Mouse (Mus musculus) MEL (cell line): ENCODE results near the gene Daam2. TPM values are rescaled to one million over a fixed set of nuclear protein-coding genes. Genes with fewer than 3 reads are reported as not detected.

Experiments
- DNase-seq: peaks from one replicate; pipeline ENCODE4 v3.0.0; 2011; ENCODE audit warnings: low read depth, low spot score
- H3K27ac ChIP-seq: 2 replicates; pipeline ENCODE4 v1.5.1; 2012; ENCODE audit warnings: low read depth, mild to moderate bottlenecking, control low read depth, low read length, moderate library complexity; ENCODE audit not compliant: control insufficient read depth
- H3K27me3 ChIP-seq, 2 experiments: fragments of 150-350 bp in 1 of 2; sonication (generic) in 1 of 2; 2 replicates each; pipeline ENCODE4 v1.6.1; 2012; ENCODE audit warnings: low read length in 2 of 2, mild to moderate bottlenecking in 2 of 2, improper control_type of control experiment in 1 of 2, moderate library complexity in 1 of 2; ENCODE audit not compliant: insufficient read depth in 2 of 2, control insufficient read depth in 1 of 2
- H3K36me3 ChIP-seq, 2 experiments: 2 replicates each; pipeline ENCODE4 v1.6.1; 2012 to 2014; ENCODE audit warnings: low read length in 2 of 2, improper control_type of control experiment in 1 of 2, inconsistent platforms in 1 of 2, mild to moderate bottlenecking in 1 of 2; ENCODE audit not compliant: insufficient read depth in 2 of 2, control insufficient read depth in 1 of 2
- H3K4me1 ChIP-seq, 2 experiments: fragments of 150-350 bp in 1 of 2; sonication (generic) in 1 of 2; 2 replicates each; pipeline ENCODE4 v1.6.1; 2012; ENCODE audit warnings: low read length in 2 of 2, improper control_type of control experiment in 1 of 2, mild to moderate bottlenecking in 1 of 2; ENCODE audit not compliant: insufficient read depth in 2 of 2, control insufficient read depth in 1 of 2
- H3K4me3 ChIP-seq, 2 experiments: fragments of 150-350 bp in 1 of 2; sonication (generic) in 1 of 2; 2 replicates each; pipeline ENCODE4 v1.5.1; 2012; ENCODE audit warnings: low read depth in 2 of 2, low read length in 2 of 2, mild to moderate bottlenecking in 2 of 2, moderate library complexity in 2 of 2, control low read depth in 1 of 2, improper control_type of control experiment in 1 of 2; ENCODE audit not compliant: control insufficient read depth in 1 of 2, insufficient read depth in 1 of 2
- H3K79me2 ChIP-seq: 2 replicates; pipeline ENCODE4 v1.6.1; 2012; ENCODE audit warnings: mild to moderate bottlenecking, low read length, moderate library complexity; ENCODE audit not compliant: control insufficient read depth, poor library complexity, insufficient read depth
- H3K9ac ChIP-seq: 2 replicates; pipeline ENCODE4 v1.6.1; 2012; ENCODE audit warnings: low read depth, mild to moderate bottlenecking, control low read depth, low read length, moderate library complexity; ENCODE audit not compliant: control insufficient read depth, poor library complexity, severe bottlenecking
- H3K9me3 ChIP-seq: fragments of 150-350 bp; sonication (generic); replicated peaks from 2 replicates; pipeline ENCODE4 v1.6.1; 2012; ENCODE audit warnings: mild to moderate bottlenecking, low read length, improper control_type of control experiment, moderate library complexity; ENCODE audit not compliant: insufficient read depth
- E2F4 ChIP-seq: IDR thresholded peaks from 2 replicates; pipeline ENCODE4 v1.6.1; 2011; ENCODE audit warnings: low read depth, low read length, improper control_type of control experiment, borderline replicate concordance
- ELF1 ChIP-seq: IDR thresholded peaks from 2 replicates; pipeline ENCODE4 v1.6.1; 2014; ENCODE audit warnings: low read depth, mild to moderate bottlenecking, inconsistent platforms, low read length, improper control_type of control experiment, moderate library complexity
- EP300 ChIP-seq, 2 experiments: IDR thresholded peaks; 2 replicates each; pipeline ENCODE4 v1.6.1; 2011; ENCODE audit warnings: improper control_type of control experiment in 2 of 2, low read length in 2 of 2, low read depth in 1 of 2, mild to moderate bottlenecking in 1 of 2
- ETS1 ChIP-seq: IDR thresholded peaks from 2 replicates; pipeline ENCODE4 v1.6.1; 2012; ENCODE audit warnings: low read depth, mild to moderate bottlenecking, inconsistent platforms, low read length, improper control_type of control experiment, moderate library complexity
- GATA1 ChIP-seq: IDR thresholded peaks from 2 replicates; pipeline ENCODE4 v1.6.1; 2011; ENCODE audit warnings: low read depth, low read length, improper control_type of control experiment
- HCFC1 ChIP-seq: IDR thresholded peaks from 2 replicates; pipeline ENCODE4 v1.6.1; 2012; ENCODE audit warnings: low read depth, mild to moderate bottlenecking, inconsistent platforms, low read length, improper control_type of control experiment, moderate library complexity
- JUND ChIP-seq: IDR thresholded peaks from 2 replicates; pipeline ENCODE4 v1.6.1; 2011; ENCODE audit warnings: low read depth, mild to moderate bottlenecking, improper control_type of control experiment, low read length
- MAFK ChIP-seq: IDR thresholded peaks from 2 replicates; pipeline ENCODE4 v1.6.1; 2011; ENCODE audit warnings: low read depth, mild to moderate bottlenecking, low read length, improper control_type of control experiment, borderline replicate concordance
- MAZ ChIP-seq: IDR thresholded peaks from 2 replicates; pipeline ENCODE4 v1.6.1; 2012; ENCODE audit warnings: low read depth, mild to moderate bottlenecking, inconsistent platforms, low read length, improper control_type of control experiment
- MEF2A ChIP-seq: IDR thresholded peaks from 2 replicates; pipeline ENCODE4 v1.6.1; 2014; ENCODE audit warnings: low read depth, mild to moderate bottlenecking, inconsistent platforms, low read length, improper control_type of control experiment; ENCODE audit not compliant: poor library complexity, insufficient replicate concordance, severe bottlenecking; ENCODE audit errors: extremely low read depth
- MYB ChIP-seq: IDR thresholded peaks from 2 replicates; pipeline ENCODE4 v1.6.1; 2011; ENCODE audit warnings: mild to moderate bottlenecking, low read depth, low read length, improper control_type of control experiment
- MYC ChIP-seq: IDR thresholded peaks from 2 replicates; pipeline ENCODE4 v1.6.1; 2011; ENCODE audit warnings: low read depth, mild to moderate bottlenecking, low read length, improper control_type of control experiment, moderate library complexity
- NELFE ChIP-seq: IDR thresholded peaks from 2 replicates; pipeline ENCODE4 v1.6.1; 2011; ENCODE audit warnings: low read depth, low read length, improper control_type of control experiment
- NRF1 ChIP-seq: IDR thresholded peaks from 2 replicates; pipeline ENCODE4 v1.6.1; 2014; ENCODE audit warnings: low read depth, mild to moderate bottlenecking, inconsistent platforms, low read length, improper control_type of control experiment, moderate library complexity; ENCODE audit not compliant: poor library complexity, insufficient read depth, severe bottlenecking
- POLR2A ChIP-seq, 2 experiments: IDR thresholded peaks; 2 replicates each; pipeline ENCODE4 v1.6.1; 2011 to 2012; ENCODE audit warnings: low read length in 2 of 2, mild to moderate bottlenecking in 2 of 2, control low read depth in 1 of 2, improper control_type of control experiment in 1 of 2, low read depth in 1 of 2, moderate library complexity in 1 of 2; ENCODE audit not compliant: control insufficient read depth in 1 of 2, insufficient read depth in 1 of 2, poor library complexity in 1 of 2
- TAL1 ChIP-seq: IDR thresholded peaks from 2 replicates; pipeline ENCODE4 v1.6.1; 2012; ENCODE audit warnings: mild to moderate bottlenecking, inconsistent platforms, low read length, moderate library complexity, mixed read lengths
- UBTF ChIP-seq: IDR thresholded peaks from 2 replicates; pipeline ENCODE4 v1.6.1; 2012; ENCODE audit warnings: low read depth, mild to moderate bottlenecking, inconsistent platforms, low read length, improper control_type of control experiment, moderate library complexity, borderline replicate concordance; ENCODE audit not compliant: insufficient read depth
- USF2 ChIP-seq, 2 experiments: IDR thresholded peaks; 2 replicates each; pipeline ENCODE4 v1.6.1; 2011 to 2012; ENCODE audit warnings: improper control_type of control experiment in 2 of 2, low read length in 2 of 2, borderline replicate concordance in 1 of 2, inconsistent platforms in 1 of 2, low read depth in 1 of 2, mild to moderate bottlenecking in 1 of 2; ENCODE audit not compliant: insufficient read depth in 1 of 2
- ZC3H11A ChIP-seq: IDR thresholded peaks from 2 replicates; pipeline ENCODE4 v1.6.1; 2012; ENCODE audit warnings: low read depth, mild to moderate bottlenecking, inconsistent platforms, low read length, improper control_type of control experiment
- ZMIZ1 ChIP-seq: IDR thresholded peaks from 2 replicates; pipeline ENCODE4 v1.6.1; 2012; ENCODE audit warnings: low read depth, mild to moderate bottlenecking, inconsistent platforms, low read length, improper control_type of control experiment, moderate library complexity
- polyA plus RNA-seq, 2 experiments: library from polyadenylated mRNA; stranded (reverse) in 1 of 2; unstranded in 1 of 2; fragments of >175 nt in 1 of 2; fragments of >200 nt in 1 of 2; gene quantifications; 2 replicates each; pipeline versions ENCODE4 v1.2.1 to v1.2.4; 2012; ENCODE audit warnings: low replicate concordance in 2 of 2, low read depth in 1 of 2; ENCODE audit not compliant: insufficient read length in 2 of 2, insufficient read depth in 1 of 2, missing spikeins in 1 of 2
- total RNA-seq: library from RNA; depleted of rRNA; stranded (reverse); fragments of 300-350 nt; gene quantifications from 2 replicates; pipeline ENCODE4 v1.2.3, GENCODE M21; 2012

The Daam2 gene
- total and polyA plus RNA-seq, 3 experiments, result 0.04 to 0.28 TPM; not detected in 1

GRCm38 (mm10) chr17:49545424-49545823 lies 18.7 kb downstream of the Daam2 start:
- no peaks in the 10 kb centered on the region for H3K9me3 ChIP-seq
- H3K27me3 ChIP-seq, result no peaks in the 10 kb centered on the region
- DNase-seq, result no peak
- no peak overlapping the region for H3K4me3 ChIP-seq
- H3K9ac ChIP-seq, result no peak overlapping the region
- no peaks in the 10 kb centered on the region for H3K36me3 ChIP-seq
- H3K79me2 ChIP-seq, result no peaks in the 10 kb centered on the region
- no peaks in the 10 kb centered on the region for H3K4me1 ChIP-seq
- TF ChIP-seq USF2 (IDR thresholded peaks at IDR 0.05; ENCODE audit: borderline replicate concordance in 1 of 2, insufficient read depth in 1 of 2, low read depth in 1 of 2, low read length in 2 of 2) (no peak), UBTF (no peak), MYB (no peak), GATA1 (no peak), MAFK (no peak), NRF1 (no peak), ETS1 (no peak), EP300 (IDR thresholded peaks at IDR 0.05; ENCODE audit: low read depth in 1 of 2, low read length in 2 of 2) (no peak), JUND (no peak), ZMIZ1 (no peak), TAL1 (no peak), POLR2A (IDR thresholded peaks at IDR 0.05; ENCODE audit: control insufficient read depth in 1 of 2, insufficient read depth in 1 of 2, low read depth in 1 of 2, low read length in 2 of 2, poor library complexity in 1 of 2) (no peak), ELF1 (no peak), MYC (no peak), MAZ (no peak), E2F4 (no peak), MEF2A (no peak)
- H3K27ac ChIP-seq, result no peak overlapping the region

DNA sequence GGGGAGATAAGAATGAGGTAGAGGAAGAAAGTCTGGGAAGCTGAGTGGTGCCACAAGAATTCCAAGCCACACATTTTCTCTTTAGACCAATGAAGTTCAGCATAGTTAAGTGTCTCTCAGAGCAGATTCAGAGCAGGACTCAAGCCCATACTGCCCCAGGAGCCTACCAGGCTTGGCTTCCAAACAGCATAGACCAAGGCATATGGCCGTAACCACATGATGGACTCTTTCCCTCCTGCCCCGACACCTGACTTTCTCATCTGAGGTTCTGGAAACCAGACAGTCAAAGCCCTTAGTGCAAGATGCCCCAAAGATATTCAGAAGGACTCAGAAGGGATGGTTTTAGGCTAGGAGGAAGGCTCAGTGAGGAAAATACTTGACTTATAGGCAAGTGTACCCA lies 19.6 kb downstream of the Daam2 start:
- Histone ChIP-seq H3K79me2 (no peaks in the 10 kb centered on the region), H3K4me1 (no peaks in the 10 kb centered on the region), H3K27ac (no peak overlapping the region), H3K27me3 (no peaks in the 10 kb centered on the region), H3K9ac (no peak overlapping the region), H3K4me3 (no peak overlapping the region), H3K9me3 (no peaks in the 10 kb centered on the region), H3K36me3 (no peaks in the 10 kb centered on the region)
- no peak for DNase-seq
- TF ChIP-seq ZC3H11A (no peak), HCFC1 (no peak), NELFE (no peak), MYB (no peak), GATA1 (no peak)
